Mouse (Mus musculus): ENCODE results near the gene Eif2b2.

DNA sequence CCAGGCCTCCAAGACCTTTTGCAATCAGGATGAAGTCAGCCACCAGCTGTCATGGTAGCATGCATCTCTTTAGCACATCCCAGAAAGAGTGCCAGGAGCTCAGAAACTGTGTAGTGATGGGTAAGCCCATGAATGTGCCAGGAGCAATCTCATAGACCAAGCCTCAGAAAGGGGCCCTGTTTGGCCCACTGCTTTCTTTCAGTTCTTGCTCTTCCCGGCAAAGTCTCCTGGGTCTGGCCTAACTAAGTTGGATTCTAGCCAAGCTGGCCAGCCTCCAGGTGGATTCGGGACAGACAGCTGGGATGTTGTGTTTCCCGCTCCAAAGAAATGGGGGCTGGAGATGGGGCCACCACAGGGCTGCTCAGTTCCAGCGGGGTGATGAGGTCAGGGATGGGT lies 24.7 kb upstream of the Eif2b2 start:
- no peak for TF ChIP-seq CTCF (IDR thresholded peaks at IDR 0.05; ENCODE audit: extremely low read depth, insufficient read length, insufficient replicate concordance, low read depth, low read length)
- no peak for TF ChIP-seq POLR2A (IDR thresholded peaks at IDR 0.05; ENCODE audit: low read depth, low read length)
